Mouse (Mus musculus) testis, adult 2 months (tissue): Measurements from ENCODE around the gene Plxnc1.

Experiments used
- CTCF ChIP-seq: fragments of 200-500 bp; IDR thresholded peaks from 2 replicates; pipeline ENCODE4 v1.5.1; 2012; ENCODE audit warnings: low read depth, mild to moderate bottlenecking, inconsistent platforms, low read length, moderate library complexity; ENCODE audit not compliant: control insufficient read depth, insufficient read depth, insufficient replicate concordance
- POLR2A ChIP-seq: fragments of 200-500 bp; IDR thresholded peaks from 2 replicates; pipeline ENCODE4 v1.6.1; 2012; ENCODE audit warnings: low read depth, mild to moderate bottlenecking, inconsistent platforms, low read length, moderate library complexity; ENCODE audit not compliant: control insufficient read depth

DNA sequence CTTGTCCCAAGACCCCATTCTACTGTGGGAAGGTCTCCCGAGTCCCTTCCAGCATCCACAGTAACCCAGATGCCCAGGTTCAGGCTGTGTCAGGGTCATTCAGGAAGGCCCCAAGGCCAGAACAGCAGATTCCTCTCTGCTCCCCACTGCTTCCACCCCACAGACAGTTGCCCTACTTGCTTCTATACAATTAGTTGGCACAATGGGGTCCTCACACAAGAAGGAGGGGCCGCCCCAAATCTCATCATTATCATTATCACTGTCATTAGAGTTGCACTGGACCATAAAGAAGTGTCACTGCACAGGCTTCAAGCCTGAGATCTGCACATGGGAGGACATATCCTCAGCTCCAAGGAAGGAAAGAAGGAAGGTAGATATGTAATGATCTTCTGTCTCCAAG is 48.3 kb downstream of the Plxnc1 start:
- no peak for TF ChIP-seq CTCF
- no peak for TF ChIP-seq POLR2A
